Mouse (Mus musculus) layer of hippocampus, adult 2 months (tissue): ENCODE results near the gene Tbc1d4. TPM values are rescaled to one million over a fixed set of nuclear protein-coding genes. Genes with fewer than 3 reads are reported as not detected.

Experiments used
- DNase-seq, 2 experiments: peaks; one replicate each; pipeline ENCODE4 v3.0.0; 2022; ENCODE audit warnings: low spot score in 2 of 2
- H3K27ac ChIP-seq: fragments of 200-600 bp; 2 replicates; pipeline ENCODE4 v1.8.1; 2022
- H3K4me3 ChIP-seq: fragments of 200-600 bp; 2 replicates; pipeline ENCODE4 v1.8.1; 2022; ENCODE audit warnings: mild to moderate bottlenecking
- CTCF ChIP-seq: fragments of 200-600 bp; conservative IDR thresholded peaks from 2 replicates; pipeline ENCODE4 v1.8.1; 2022; ENCODE audit warnings: antibody characterized with exemption, mild to moderate bottlenecking, moderate library complexity
- total RNA-seq, 2 experiments: library from RNA; stranded (reverse); gene quantifications; 2 replicates each; pipeline ENCODE4 v1.2.3; 2021

Tbc1d4 gene
- total RNA-seq, 2 experiments from 2014 or later: 10.4 to 11.3 TPM

- Histone ChIP-seq H3K27ac (no peak overlapping the region), H3K4me3 (no peak overlapping the region)
- DNase-seq: no peak
- no peak for TF ChIP-seq CTCF
Observed at GRCm38 (mm10) chr14:101511410-101511809, 97.6 kb downstream of the Tbc1d4 start.

GRCm38 (mm10) chr14:101510540-101511313 is 98.3 kb downstream of the Tbc1d4 start:
- TF ChIP-seq CTCF: peak; percentile 58
- DNase-seq: no peak
- H3K27ac ChIP-seq: no peak overlapping the region
- peak overlapping the region; percentile 18; the same call in 1 of the 2 replicates for H3K4me3 ChIP-seq

DNA sequence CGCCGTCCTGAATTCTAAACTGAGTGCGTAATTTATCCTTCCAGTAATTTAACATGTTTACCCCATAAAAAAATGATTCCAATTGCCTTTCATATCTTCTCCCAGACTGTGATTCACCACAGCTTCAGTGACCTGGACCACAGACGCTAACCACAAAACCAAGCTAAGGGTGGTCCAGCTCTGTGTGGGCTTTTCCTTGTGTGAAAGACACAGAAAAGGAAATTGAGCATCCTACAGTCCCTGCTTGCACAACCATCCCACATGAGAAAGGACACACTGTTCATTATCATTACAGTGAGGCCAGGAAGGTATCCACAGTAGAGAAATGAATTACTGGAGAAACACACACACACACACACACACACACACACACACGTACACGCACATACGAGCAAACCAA is 99.2 kb downstream of the Tbc1d4 start:
- DNase-seq: no peak
- Histone ChIP-seq H3K4me3 (no peak overlapping the region), H3K27ac (no peak overlapping the region)
- no peak for TF ChIP-seq CTCF

GRCm38 (mm10) chr14:101507956-101508355 is 101.0 kb downstream of the Tbc1d4 start:
- H3K27ac ChIP-seq: no peak overlapping the region
- no peak overlapping the region for H3K4me3 ChIP-seq
- DNase-seq: no peak
- TF ChIP-seq CTCF: no peak

GRCm38 (mm10) chr14:101507146-101507545 is 101.8 kb downstream of the Tbc1d4 start:
- no peak for DNase-seq
- Histone ChIP-seq H3K27ac (no peak overlapping the region), H3K4me3 (no peak overlapping the region)
- no peak for TF ChIP-seq CTCF

GRCm38 (mm10) chr14:101505805-101506204 is 103.2 kb downstream of the Tbc1d4 start:
- Histone ChIP-seq H3K4me3 (no peak overlapping the region), H3K27ac (no peak overlapping the region)
- no peak for DNase-seq
- TF ChIP-seq CTCF: no peak

- Histone ChIP-seq H3K27ac (no peak overlapping the region), H3K4me3 (no peak overlapping the region)
- no peak for DNase-seq
- no peak for TF ChIP-seq CTCF
Observed at GRCm38 (mm10) chr14:101504473-101505200, 104.4 kb downstream of the Tbc1d4 start.

DNA sequence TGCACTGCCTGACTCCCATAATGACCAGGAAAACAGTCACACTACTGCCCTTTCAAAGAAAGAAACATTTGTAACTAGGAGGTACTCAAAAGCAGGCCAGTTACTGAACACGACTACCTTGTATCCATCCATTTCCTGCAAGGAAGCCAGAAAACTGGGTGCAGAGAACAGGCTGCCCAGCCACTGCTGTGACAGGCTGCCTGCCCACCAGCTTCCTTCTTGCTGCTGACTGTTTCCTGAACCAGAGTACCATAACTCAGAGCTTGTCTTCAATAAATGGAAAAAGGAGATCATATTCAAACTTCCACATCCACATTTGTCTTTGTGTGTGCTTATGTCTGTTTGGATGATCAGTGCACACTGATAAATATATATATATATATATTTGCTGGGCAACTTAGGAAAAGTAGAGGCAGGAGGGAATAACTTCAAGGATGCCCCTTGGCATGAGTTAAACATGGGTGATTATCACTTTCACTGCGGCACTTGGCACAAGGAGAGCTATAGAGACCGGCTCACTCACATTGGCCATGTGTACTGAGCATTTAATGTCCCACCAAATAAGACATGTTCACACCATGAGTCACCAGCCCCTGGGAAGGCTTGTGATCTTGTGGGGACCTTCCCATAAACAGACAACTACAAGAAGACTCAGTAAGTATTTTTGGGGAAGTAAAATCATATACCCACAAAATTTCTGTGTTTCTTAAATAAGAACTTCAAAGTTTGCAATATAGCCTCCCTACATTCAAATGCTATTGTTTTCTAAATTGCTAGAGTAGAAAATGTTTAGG is 105.6 kb downstream of the Tbc1d4 start:
- Histone ChIP-seq H3K4me3 (no peak overlapping the region), H3K27ac (no peak overlapping the region)
- no peak for DNase-seq
- no peak for TF ChIP-seq CTCF

GRCm38 (mm10) chr14:101501868-101502267 is 107.1 kb downstream of the Tbc1d4 start:
- no peak for DNase-seq
- no peak overlapping the region for H3K27ac ChIP-seq
- TF ChIP-seq CTCF: no peak
- H3K4me3 ChIP-seq: no peak overlapping the region

- Histone ChIP-seq H3K4me3 (no peak overlapping the region), H3K27ac (no peak overlapping the region)
- DNase-seq: no peak
- TF ChIP-seq CTCF: no peak
Observed at GRCm38 (mm10) chr14:101501452-101501851, 107.5 kb downstream of the Tbc1d4 start.

DNA sequence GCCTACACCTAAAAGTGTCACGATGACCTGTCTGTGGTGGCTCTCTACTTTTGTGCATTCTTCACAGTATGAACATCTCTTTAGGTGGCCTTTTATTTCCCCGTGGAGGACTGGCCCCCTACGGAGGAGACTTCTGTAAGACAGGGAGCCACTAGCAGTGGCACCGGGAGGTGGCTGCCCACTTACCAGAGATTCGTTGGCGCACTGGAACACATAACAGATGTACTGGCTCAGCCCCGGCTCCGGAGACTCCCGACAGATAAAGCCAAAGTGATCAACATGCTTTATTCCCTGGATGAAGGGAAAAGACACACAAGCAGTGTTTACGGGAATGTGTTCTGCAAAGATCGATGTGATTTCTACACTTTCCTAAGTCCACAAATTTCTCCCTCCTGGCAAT is 108.2 kb downstream of the Tbc1d4 start:
- no peak overlapping the region for H3K27ac ChIP-seq
- no peak overlapping the region for H3K4me3 ChIP-seq
- DNase-seq: no peak
- no peak for TF ChIP-seq CTCF

DNA sequence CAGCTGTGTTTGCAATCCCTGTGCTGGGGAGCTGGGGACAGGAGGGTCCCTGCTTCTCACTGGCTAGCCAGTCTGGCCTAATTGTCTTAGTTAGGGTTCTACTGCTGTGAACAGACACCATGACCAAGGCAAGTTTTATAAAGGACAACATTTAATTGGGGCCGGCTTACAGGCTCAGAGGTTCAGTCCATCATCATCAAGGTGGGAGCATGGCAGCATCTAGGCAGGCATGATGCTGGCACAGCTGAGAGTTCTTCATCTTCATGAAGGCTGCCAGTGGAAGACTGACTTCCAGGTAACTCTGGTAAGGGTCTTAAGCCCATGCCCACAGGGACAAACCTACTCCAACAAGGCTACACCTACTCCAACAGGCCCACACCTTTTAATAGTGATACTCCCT is 109.2 kb downstream of the Tbc1d4 start:
- Histone ChIP-seq H3K27ac (no peak overlapping the region), H3K4me3 (no peak overlapping the region)
- TF ChIP-seq CTCF: no peak
- no peak for DNase-seq

DNA sequence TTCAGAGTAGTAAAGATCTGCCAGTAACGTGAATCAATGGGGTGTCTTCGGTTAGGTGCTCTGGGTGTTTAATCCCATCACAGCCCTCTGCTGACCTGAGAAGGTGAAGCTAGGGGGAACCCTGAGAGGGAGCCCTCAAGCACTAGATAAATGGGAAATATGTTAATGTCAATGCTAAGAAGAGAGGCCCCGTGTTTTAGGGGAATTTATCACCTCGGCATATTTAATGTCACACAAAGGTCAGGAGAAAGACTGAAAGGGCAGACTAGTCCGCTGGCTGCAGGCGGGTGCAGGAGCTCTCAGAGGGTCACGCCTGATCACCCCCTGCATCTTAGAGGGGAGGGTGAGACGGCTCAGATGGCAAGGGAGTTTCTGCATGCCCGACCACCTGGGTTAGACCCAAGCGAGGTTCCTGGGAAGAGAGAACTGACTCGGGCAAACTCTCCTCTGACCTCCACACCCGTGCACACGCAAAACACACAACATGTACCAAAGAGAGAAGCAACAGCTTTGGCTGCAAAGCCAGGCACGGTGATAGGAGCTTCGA is 120.7 kb downstream of the Tbc1d4 start:
- Histone ChIP-seq H3K4me3 (no peak overlapping the region), H3K27ac (no peak overlapping the region)
- no peak for TF ChIP-seq CTCF
- DNase-seq: no peak
